Comparison of ENCODE assay signal across 9 mouse cellular contexts in genomic region chr8:70631436-70631835, GRCm38 (mm10). TPM values are rescaled to one million over a fixed set of nuclear protein-coding genes. Genes with fewer than 3 reads are reported as not detected.
DNase-seq lines count a peak whose midpoint lies in the region; ATAC-seq and TF ChIP-seq lines count a peak whose summit lies in the region.
"Had no signal": no experiment of that assay in that cellular context is flagged by ENCODE, and none has a peak within 500 bp of the region (broad histone marks: within the 10 kb centered on the region; RNA-seq: fewer than 3 reads in every experiment).

No protein-coding gene starts in this region.

- H3K27me3 ChIP-seq in forebrain, embryonic 12.5 days: peaks cover 30% of the 10 kb centered on the region
- H3K27me3 ChIP-seq in forebrain, embryonic 15.5 days: 0 out of 2 replicates have a peak, but pooled peaks cover 6% of the 10 kb centered on the region

- WGBS in forebrain, embryonic 12.5 days: 18% methylated on average over 24 of the region's 24 CpGs
- 21% methylated on average over 24 of the region's 24 CpGs for WGBS in forebrain, embryonic 15.5 days

- DNase-seq in kidney, adult 9 months: peak; percentile 84
- peak; percentile 76 for DNase-seq in lung, postnatal 10 days
- no peak for DNase-seq in cerebellum, adult 8-10 months
- DNase-seq in natural killer cell, adult 2 months (ENCODE audit: low spot score in 2 of 2): no peak
- no peak for DNase-seq in right cerebral cortex, postnatal 10 days (ENCODE audit: low spot score in 2 of 2)

- no peak for ATAC-seq in forebrain, embryonic 12.5 days (ENCODE audit: low FRiP score)
- ATAC-seq in forebrain, embryonic 15.5 days (replicated peaks): no peak

- H3K36me3 ChIP-seq in forebrain, embryonic 12.5 days (replicated peaks): no peaks in the 10 kb centered on the region
- H3K36me3 ChIP-seq in forebrain, embryonic 15.5 days: no peaks in the 10 kb centered on the region
- H3K36me3 ChIP-seq: G1E had no signal

- TF ChIP-seq POLR2A in bone marrow macrophage, adult 2 months (IDR thresholded peaks at IDR 0.05; ENCODE audit: borderline replicate concordance, low read depth, low read length): peak; percentile 96; the same call in 1 of the 2 replicates

- peak overlapping the region; percentile 47; the same call in 1 of the 2 replicates for H3K9ac ChIP-seq in forebrain, embryonic 12.5 days
- no peak overlapping the region for H3K9ac ChIP-seq in forebrain, embryonic 15.5 days (replicated peaks)

- H3K4me1 ChIP-seq in forebrain, embryonic 12.5 days: peaks cover 25% of the 10 kb centered on the region
- H3K4me1 ChIP-seq in forebrain, embryonic 15.5 days: peaks cover 25% of the 10 kb centered on the region
- H3K4me1 ChIP-seq in bone marrow macrophage, adult 2 months (ENCODE audit: control insufficient read depth, insufficient read depth, low read length): peaks cover 53% of the 10 kb centered on the region

- H3K4me2 ChIP-seq in forebrain, embryonic 12.5 days: no peak overlapping the region
- H3K4me2 ChIP-seq in forebrain, embryonic 15.5 days (replicated peaks): no peak overlapping the region

- no peak for TF ChIP-seq CTCF in bone marrow macrophage, adult 2 months (IDR thresholded peaks at IDR 0.05; ENCODE audit: low read depth, low read length)

- no peak overlapping the region for H3K4me3 ChIP-seq in forebrain, embryonic 12.5 days (replicated peaks)
- no peak overlapping the region for H3K4me3 ChIP-seq in forebrain, embryonic 15.5 days
- peak overlapping the region; percentile 79 for H3K4me3 ChIP-seq in bone marrow macrophage, adult 2 months (ENCODE audit: insufficient read depth, low read length)

- no peak overlapping the region for H3K27ac ChIP-seq in forebrain, embryonic 12.5 days
- H3K27ac ChIP-seq in forebrain, embryonic 15.5 days (replicated peaks): no peak overlapping the region
- H3K27ac ChIP-seq in bone marrow macrophage, adult 2 months (ENCODE audit: insufficient read depth, low read depth, low read length): peak overlapping the region; percentile 83

- H3K9me3 ChIP-seq in forebrain, embryonic 12.5 days: no peaks in the 10 kb centered on the region
- H3K9me3 ChIP-seq in forebrain, embryonic 15.5 days: no peaks in the 10 kb centered on the region

RNA-seq across cellular contexts. Expression of gene Gdf15, which starts 0.8 kb away (rescaled TPM):
- 0.14 TPM in 1 of 2 replicates, not detected in the other for polyA plus RNA-seq in forebrain, embryonic 12.5 days (2016; fragmentation: Nextera tagmentation; extraction: Ambion mirVana)
- polyA plus RNA-seq in forebrain, embryonic 15.5 days (2015; fragmentation: Nextera tagmentation; extraction: Ambion mirVana): not detected in 2 replicates
- 3.3 and 4.9 TPM in 2 replicates for polyA plus RNA-seq in bone marrow macrophage, adult 2 months (2012; ENCODE audit: insufficient read depth, insufficient read length, missing spikeins)

RNA-seq across cellular contexts. Expression of gene Lrrc25, which starts 15.5 kb away (rescaled TPM):
- 0.31 and 0.45 TPM in 2 replicates for polyA plus RNA-seq in forebrain, embryonic 12.5 days (2016; fragmentation: Nextera tagmentation; extraction: Ambion mirVana)
- 0.74 and 1.3 TPM in 2 replicates for polyA plus RNA-seq in forebrain, embryonic 15.5 days (2015; fragmentation: Nextera tagmentation; extraction: Ambion mirVana)
- polyA plus RNA-seq in bone marrow macrophage, adult 2 months (2012; ENCODE audit: insufficient read depth, insufficient read length, missing spikeins): 185 and 197 TPM in 2 replicates

RNA-seq across cellular contexts. Expression of gene Ssbp4, which starts 22.8 kb away (rescaled TPM):
- polyA plus RNA-seq in forebrain, embryonic 12.5 days (2016; fragmentation: Nextera tagmentation; extraction: Ambion mirVana): 97.4 and 106 TPM in 2 replicates
- 114 TPM in 2 replicates for polyA plus RNA-seq in forebrain, embryonic 15.5 days (2015; fragmentation: Nextera tagmentation; extraction: Ambion mirVana)
- polyA plus RNA-seq in bone marrow macrophage, adult 2 months (2012; ENCODE audit: insufficient read depth, insufficient read length, missing spikeins): 106 and 123 TPM in 2 replicates

RNA-seq across cellular contexts. Expression of gene Pgpep1, which starts 28.8 kb away (rescaled TPM):
- 69.3 and 70.4 TPM in 2 replicates for polyA plus RNA-seq in forebrain, embryonic 12.5 days (2016; fragmentation: Nextera tagmentation; extraction: Ambion mirVana)
- 63.6 and 70.2 TPM in 2 replicates for polyA plus RNA-seq in forebrain, embryonic 15.5 days (2015; fragmentation: Nextera tagmentation; extraction: Ambion mirVana)
- 33.0 and 35.2 TPM in 2 replicates for polyA plus RNA-seq in bone marrow macrophage, adult 2 months (2012; ENCODE audit: insufficient read depth, insufficient read length, missing spikeins)

RNA-seq across cellular contexts. Expression of gene Isyna1, which starts 37.3 kb away (rescaled TPM):
- 101 and 107 TPM in 2 replicates for polyA plus RNA-seq in forebrain, embryonic 12.5 days (2016; fragmentation: Nextera tagmentation; extraction: Ambion mirVana)
- polyA plus RNA-seq in forebrain, embryonic 15.5 days (2015; fragmentation: Nextera tagmentation; extraction: Ambion mirVana): 116 TPM in 2 replicates
- polyA plus RNA-seq in bone marrow macrophage, adult 2 months (2012; ENCODE audit: insufficient read depth, insufficient read length, missing spikeins): 36.0 and 41.4 TPM in 2 replicates

Comparison
In these comparisons a context has a peak if more than half of its experiments do, and no peak if none do; other contexts are left out.
1. DNase-seq: peak in kidney, adult 9 months (single experiment) and lung, postnatal 10 days (single experiment); none in cerebellum, adult 8-10 months (single experiment), natural killer cell, adult 2 months (0 of 2) and right cerebral cortex, postnatal 10 days (0 of 2).
2. RNA of gene Lrrc25, which starts 15.5 kb away (polyA plus RNA-seq): 185 to 197 TPM in bone marrow macrophage, adult 2 months; 0.74 to 1.3 TPM in forebrain, embryonic 15.5 days and 0.31 to 0.45 TPM in forebrain, embryonic 12.5 days; every median in the first group is over 10 times any median in the second.